Mouse (Mus musculus) cerebellum, adult 2 months (tissue): ENCODE results near the gene Amotl1. TPM values are rescaled to one million over a fixed set of nuclear protein-coding genes. Genes with fewer than 3 reads are reported as not detected.

Source experiments
- DNase-seq, 2 experiments: peaks; one replicate each; pipeline ENCODE4 v3.0.0; 2021
- H3K27ac ChIP-seq: fragments of 200-500 bp; 2 replicates; pipeline ENCODE4 v1.5.1; 2012; ENCODE audit warnings: low read length, control low read depth, inconsistent platforms; ENCODE audit not compliant: insufficient read depth
- H3K27me3 ChIP-seq: fragments of 200-500 bp; 2 replicates; pipeline ENCODE4 v1.6.1; 2012; ENCODE audit warnings: inconsistent platforms, mild to moderate bottlenecking, low read length, moderate library complexity; ENCODE audit not compliant: control insufficient read depth, insufficient read depth
- H3K4me1 ChIP-seq: fragments of 200-500 bp; 2 replicates; pipeline ENCODE4 v1.6.1; 2011; ENCODE audit warnings: low read length; ENCODE audit not compliant: control insufficient read depth, insufficient read depth
- H3K4me3 ChIP-seq: fragments of 200-500 bp; replicated peaks from 2 replicates; pipeline ENCODE3; 2011; ENCODE audit warnings: mild to moderate bottlenecking, low read depth, low read length, control low read depth; ENCODE audit not compliant: insufficient read depth
- CTCF ChIP-seq: fragments of 200-500 bp; IDR thresholded peaks from 2 replicates; pipeline ENCODE4 v1.5.1; 2011; ENCODE audit warnings: low read depth, mild to moderate bottlenecking, control low read depth, low read length, moderate library complexity, borderline replicate concordance; ENCODE audit not compliant: insufficient read depth
- POLR2A ChIP-seq: fragments of 200-500 bp; IDR thresholded peaks from 2 replicates; pipeline ENCODE4 v1.6.1; 2011; ENCODE audit warnings: low read length, control low read depth, borderline replicate concordance; ENCODE audit not compliant: insufficient read depth
- WGBS: fragments of 180-500 bp; shearing (Covaris S2); methylation state at CpG from one replicate; pipeline ENCODE4 v1.1.7; 2018; 5-methylcytosine and 5-hydroxymethylcytosine counted together
- polyA plus RNA-seq: library from polyadenylated mRNA; depleted of rRNA; stranded (reverse); fragments of >200 nt; gene quantifications from 2 replicates; pipeline ENCODE4 v1.2.3, GENCODE M21; 2012; rRNA removed

Gene Amotl1
- polyA plus RNA-seq: 10.1 and 10.3 TPM in 2 replicates

GRCm38 (mm10) chr9:14644956-14645355 is at the start of gene Amotl1:
TSS of gene Amotl1 (minus strand) at chr9:14645056.
- Histone ChIP-seq H3K27ac (no peak within 1 kb of the TSS), H3K27me3 (no peaks in the 10 kb centered on the region), H3K4me1 (no peaks in the 10 kb centered on the region), H3K4me3 (no peak within 1 kb of the TSS)
- TF ChIP-seq CTCF (no peak), POLR2A (no peak)
- no peak for DNase-seq
- WGBS: 63% methylated on average over 4 of the region's 4 CpGs

DNA sequence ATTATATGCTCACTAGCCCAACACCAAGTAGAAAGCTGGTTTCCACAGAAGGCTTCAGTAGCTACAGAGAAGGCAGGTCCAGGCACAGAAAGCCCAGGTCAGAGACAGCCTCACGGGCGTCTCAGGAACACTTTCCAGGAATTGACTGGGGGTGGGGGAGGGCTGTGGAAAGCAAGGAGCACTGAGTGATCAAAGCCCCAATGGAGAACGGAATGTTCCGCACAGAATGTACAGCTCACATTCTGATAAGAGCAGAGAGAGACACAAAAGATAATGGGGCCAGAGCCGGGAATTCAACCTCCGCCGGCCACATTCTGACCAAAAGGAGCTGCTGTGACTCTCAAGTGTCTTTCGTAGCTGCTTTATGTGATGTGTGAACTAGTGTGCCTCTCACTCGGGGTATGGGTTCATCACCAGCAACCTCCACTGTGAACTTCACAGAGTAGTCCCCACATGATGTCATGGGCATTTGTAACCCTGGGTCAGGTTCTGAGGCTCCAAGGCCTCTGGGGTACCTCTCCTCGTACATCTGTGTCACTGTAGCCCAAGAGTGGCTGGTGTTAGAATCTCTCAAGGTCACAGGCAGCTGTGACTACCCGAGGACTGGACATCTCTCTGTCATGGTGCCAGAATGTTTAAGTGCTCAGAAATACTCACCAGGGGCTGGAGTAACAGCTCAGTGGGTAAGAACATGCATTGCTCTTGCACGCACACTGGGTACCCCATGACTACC is 44.7 kb upstream of the Amotl1 start:
- no peaks in the 10 kb centered on the region for H3K4me1 ChIP-seq
- DNase-seq: no peak
- WGBS: 72% methylated on average over 12 of the region's 12 CpGs
- H3K27me3 ChIP-seq: no peaks in the 10 kb centered on the region
- H3K27ac ChIP-seq: no peak overlapping the region
- H3K4me3 ChIP-seq: no peak overlapping the region
- TF ChIP-seq CTCF: no peak
- TF ChIP-seq POLR2A: no peak

- whole genome bisulfite sequencing: 87% methylated on average over 4 of the region's 4 CpGs
Observed at GRCm38 (mm10) chr9:14684363-14684762, 39.5 kb upstream of the Amotl1 start.

DNA sequence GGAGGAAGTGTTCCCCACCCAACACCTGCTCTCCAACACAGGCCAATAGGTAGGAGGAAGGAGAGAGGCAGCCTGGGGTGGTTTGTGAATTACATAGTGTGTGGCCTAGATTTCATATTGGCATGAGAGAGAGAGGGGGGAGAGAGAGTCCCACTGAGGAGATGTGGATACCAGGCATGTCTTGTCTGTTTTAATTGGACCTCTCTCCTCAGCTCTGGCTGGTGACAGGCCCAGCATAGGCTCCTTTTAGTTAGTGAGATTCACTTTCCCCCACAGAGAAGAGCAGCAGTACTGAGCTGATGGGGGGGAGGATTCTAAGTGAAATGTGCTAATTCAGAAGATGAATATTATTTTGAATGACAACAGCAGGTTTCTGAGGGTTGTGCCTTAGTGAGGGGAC is 37.9 kb upstream of the Amotl1 start:
- TF ChIP-seq CTCF (no peak), POLR2A (no peak)
- DNase-seq: no peak
- no peaks in the 10 kb centered on the region for H3K27me3 ChIP-seq
- H3K4me3 ChIP-seq: no peak overlapping the region
- H3K4me1 ChIP-seq: no peaks in the 10 kb centered on the region
- H3K27ac ChIP-seq: no peak overlapping the region

More at GRCm38 (mm10) chr9:14684363-14684762, 39.5 kb upstream of the Amotl1 start:
- Histone ChIP-seq H3K4me1 (no peaks in the 10 kb centered on the region), H3K4me3 (no peak overlapping the region), H3K27me3 (no peaks in the 10 kb centered on the region), H3K27ac (no peak overlapping the region)
- no peak for DNase-seq
- TF ChIP-seq CTCF (no peak), POLR2A (no peak)

- H3K27me3 ChIP-seq: no peaks in the 10 kb centered on the region
- no peak overlapping the region for H3K4me3 ChIP-seq
- no peak for DNase-seq
- H3K4me1 ChIP-seq: no peaks in the 10 kb centered on the region
- TF ChIP-seq CTCF: no peak
- TF ChIP-seq POLR2A: no peak
- WGBS: 55% methylated on average over 2 of the region's 2 CpGs
- H3K27ac ChIP-seq: no peak overlapping the region
Observed at GRCm38 (mm10) chr9:14680584-14680983, 35.7 kb upstream of the Amotl1 start.

DNA sequence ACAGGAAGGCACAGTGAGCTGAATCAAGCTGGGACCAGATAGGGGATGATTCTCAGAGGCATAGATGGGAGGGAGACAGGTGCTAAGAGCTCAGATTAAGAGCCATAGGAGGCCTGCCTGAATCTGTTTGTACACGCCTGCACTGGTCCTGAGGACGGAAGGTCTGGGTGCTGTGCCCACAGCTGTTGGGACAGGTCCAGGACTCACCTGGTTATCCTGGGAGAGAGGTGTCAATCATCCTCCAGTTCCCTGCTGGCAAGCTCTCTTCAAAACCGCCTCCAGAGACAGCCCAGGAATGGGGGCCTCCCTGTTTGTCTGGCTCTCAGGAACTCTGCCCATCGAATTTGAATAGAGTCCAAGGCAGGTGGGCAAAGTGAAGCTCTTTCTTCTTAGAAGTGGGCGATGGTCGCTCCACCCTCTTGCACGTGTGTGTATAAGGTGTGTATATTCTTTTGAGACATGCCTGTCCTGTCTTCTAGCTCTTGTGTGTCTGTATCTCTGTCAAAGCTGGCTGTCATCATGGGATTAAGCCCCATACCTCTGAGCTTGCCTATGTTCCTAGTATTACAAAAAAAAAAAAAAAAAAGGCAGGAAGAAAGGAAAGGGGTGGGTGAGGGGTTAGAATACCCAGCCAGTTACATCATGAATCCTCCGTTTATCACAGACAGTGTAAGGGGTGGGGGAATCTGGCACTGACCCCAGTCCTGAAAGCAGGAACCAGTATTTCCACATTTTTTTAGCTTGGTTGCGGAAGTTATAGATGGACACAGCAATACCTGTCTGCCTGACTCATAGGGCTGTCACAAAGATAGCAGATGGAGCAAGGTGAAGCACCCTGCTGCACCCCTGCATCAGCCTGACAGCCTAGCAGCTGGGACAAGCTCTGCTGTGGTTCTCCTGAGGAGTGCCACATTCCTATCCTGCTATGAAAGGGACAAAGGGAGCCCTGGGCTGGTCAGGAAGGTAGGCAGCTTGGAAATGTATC is 31.1 kb upstream of the Amotl1 start:
- Histone ChIP-seq H3K27me3 (no peaks in the 10 kb centered on the region), H3K27ac (no peak overlapping the region), H3K4me1 (no peaks in the 10 kb centered on the region), H3K4me3 (no peak overlapping the region)
- no peak for DNase-seq
- no peak for TF ChIP-seq CTCF
- TF ChIP-seq POLR2A: no peak
- WGBS: 51% methylated on average over 9 of the region's 9 CpGs

DNA sequence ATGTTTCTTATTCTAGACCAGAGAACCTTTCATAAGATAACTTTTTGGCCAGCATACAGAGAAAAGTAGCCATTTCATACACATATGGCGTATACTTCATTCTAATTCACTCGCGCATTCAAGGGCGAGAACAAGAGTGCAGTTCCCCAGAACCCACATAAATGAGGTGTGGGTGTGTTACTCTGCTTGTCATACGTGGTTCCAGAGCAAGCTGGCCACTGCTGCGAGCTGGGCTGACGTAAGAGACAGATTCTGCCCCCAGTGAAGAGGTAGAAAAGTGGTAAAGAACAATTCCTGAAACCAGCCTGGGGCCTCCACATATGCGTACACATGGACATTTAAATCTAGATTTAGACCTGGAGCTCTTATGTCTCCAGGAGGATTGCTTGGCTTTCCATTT is 29.6 kb upstream of the Amotl1 start:
- no peak overlapping the region for H3K27ac ChIP-seq
- H3K27me3 ChIP-seq: no peaks in the 10 kb centered on the region
- TF ChIP-seq CTCF (no peak), POLR2A (no peak)
- DNase-seq: no peak
- no peak overlapping the region for H3K4me3 ChIP-seq
- 92% methylated on average over 8 of the region's 8 CpGs for WGBS
- no peaks in the 10 kb centered on the region for H3K4me1 ChIP-seq
